Mouse (Mus musculus) MEL (cell line): ENCODE results near the gene Bicd2. TPM values are rescaled to one million over a fixed set of nuclear protein-coding genes. Genes with fewer than 3 reads are reported as not detected.

Experiments
- DNase-seq: peaks from one replicate; pipeline ENCODE4 v3.0.0; 2011; ENCODE audit warnings: low read depth, low spot score
- H3K27ac ChIP-seq: 2 replicates; pipeline ENCODE4 v1.5.1; 2012; ENCODE audit warnings: low read depth, mild to moderate bottlenecking, control low read depth, low read length, moderate library complexity; ENCODE audit not compliant: control insufficient read depth
- H3K27me3 ChIP-seq, 2 experiments: fragments of 150-350 bp in 1 of 2; sonication (generic) in 1 of 2; 2 replicates each; pipeline ENCODE4 v1.6.1; 2012; ENCODE audit warnings: low read length in 2 of 2, mild to moderate bottlenecking in 2 of 2, improper control_type of control experiment in 1 of 2, moderate library complexity in 1 of 2; ENCODE audit not compliant: insufficient read depth in 2 of 2, control insufficient read depth in 1 of 2
- H3K36me3 ChIP-seq, 2 experiments: 2 replicates each; pipeline ENCODE4 v1.6.1; 2012 to 2014; ENCODE audit warnings: low read length in 2 of 2, improper control_type of control experiment in 1 of 2, inconsistent platforms in 1 of 2, mild to moderate bottlenecking in 1 of 2; ENCODE audit not compliant: insufficient read depth in 2 of 2, control insufficient read depth in 1 of 2
- H3K4me1 ChIP-seq, 2 experiments: fragments of 150-350 bp in 1 of 2; sonication (generic) in 1 of 2; 2 replicates each; pipeline ENCODE4 v1.6.1; 2012; ENCODE audit warnings: low read length in 2 of 2, improper control_type of control experiment in 1 of 2, mild to moderate bottlenecking in 1 of 2; ENCODE audit not compliant: insufficient read depth in 2 of 2, control insufficient read depth in 1 of 2
- H3K4me3 ChIP-seq, 2 experiments: fragments of 150-350 bp in 1 of 2; sonication (generic) in 1 of 2; 2 replicates each; pipeline ENCODE4 v1.5.1; 2012; ENCODE audit warnings: low read depth in 2 of 2, low read length in 2 of 2, mild to moderate bottlenecking in 2 of 2, moderate library complexity in 2 of 2, control low read depth in 1 of 2, improper control_type of control experiment in 1 of 2; ENCODE audit not compliant: control insufficient read depth in 1 of 2, insufficient read depth in 1 of 2
- H3K79me2 ChIP-seq: 2 replicates; pipeline ENCODE4 v1.6.1; 2012; ENCODE audit warnings: mild to moderate bottlenecking, low read length, moderate library complexity; ENCODE audit not compliant: control insufficient read depth, poor library complexity, insufficient read depth
- H3K9ac ChIP-seq: 2 replicates; pipeline ENCODE4 v1.6.1; 2012; ENCODE audit warnings: low read depth, mild to moderate bottlenecking, control low read depth, low read length, moderate library complexity; ENCODE audit not compliant: control insufficient read depth, poor library complexity, severe bottlenecking
- H3K9me3 ChIP-seq: fragments of 150-350 bp; sonication (generic); replicated peaks from 2 replicates; pipeline ENCODE4 v1.6.1; 2012; ENCODE audit warnings: mild to moderate bottlenecking, low read length, improper control_type of control experiment, moderate library complexity; ENCODE audit not compliant: insufficient read depth
- CHD1 ChIP-seq: IDR thresholded peaks from 2 replicates; pipeline ENCODE4 v1.6.1; 2012; ENCODE audit warnings: low read depth, mild to moderate bottlenecking, inconsistent platforms, low read length, improper control_type of control experiment
- CTCF ChIP-seq, 3 experiments: IDR thresholded peaks in 2 of 3; conservative IDR thresholded peaks in 1 of 3; 2 replicates each; pipeline ENCODE4 v1.5.1; 2011 to 2012; ENCODE audit warnings: low read length in 3 of 3, low read depth in 2 of 3, mild to moderate bottlenecking in 2 of 3, improper control_type of control experiment in 1 of 3, inconsistent platforms in 1 of 3, mixed read lengths in 1 of 3, moderate library complexity in 1 of 3; ENCODE audit not compliant: control insufficient read depth in 1 of 3, insufficient read depth in 1 of 3, poor library complexity in 1 of 3, severe bottlenecking in 1 of 3
- E2F4 ChIP-seq: IDR thresholded peaks from 2 replicates; pipeline ENCODE4 v1.6.1; 2011; ENCODE audit warnings: low read depth, low read length, improper control_type of control experiment, borderline replicate concordance
- ELF1 ChIP-seq: IDR thresholded peaks from 2 replicates; pipeline ENCODE4 v1.6.1; 2014; ENCODE audit warnings: low read depth, mild to moderate bottlenecking, inconsistent platforms, low read length, improper control_type of control experiment, moderate library complexity
- ETS1 ChIP-seq: IDR thresholded peaks from 2 replicates; pipeline ENCODE4 v1.6.1; 2012; ENCODE audit warnings: low read depth, mild to moderate bottlenecking, inconsistent platforms, low read length, improper control_type of control experiment, moderate library complexity
- MEF2A ChIP-seq: IDR thresholded peaks from 2 replicates; pipeline ENCODE4 v1.6.1; 2014; ENCODE audit warnings: low read depth, mild to moderate bottlenecking, inconsistent platforms, low read length, improper control_type of control experiment; ENCODE audit not compliant: poor library complexity, insufficient replicate concordance, severe bottlenecking; ENCODE audit errors: extremely low read depth
- MXI1 ChIP-seq: IDR thresholded peaks from 2 replicates; pipeline ENCODE4 v1.6.1; 2011; ENCODE audit warnings: mild to moderate bottlenecking, low read depth, low read length, improper control_type of control experiment
- NELFE ChIP-seq: IDR thresholded peaks from 2 replicates; pipeline ENCODE4 v1.6.1; 2011; ENCODE audit warnings: low read depth, low read length, improper control_type of control experiment
- NRF1 ChIP-seq: IDR thresholded peaks from 2 replicates; pipeline ENCODE4 v1.6.1; 2014; ENCODE audit warnings: low read depth, mild to moderate bottlenecking, inconsistent platforms, low read length, improper control_type of control experiment, moderate library complexity; ENCODE audit not compliant: poor library complexity, insufficient read depth, severe bottlenecking
- RAD21 ChIP-seq: IDR thresholded peaks from 2 replicates; pipeline ENCODE4 v1.6.1; 2011; ENCODE audit warnings: mild to moderate bottlenecking, low read depth, low read length, improper control_type of control experiment
- SMC3 ChIP-seq: IDR thresholded peaks from 2 replicates; pipeline ENCODE4 v1.6.1; 2011; ENCODE audit warnings: low read depth, low read length, improper control_type of control experiment
- TAL1 ChIP-seq: IDR thresholded peaks from 2 replicates; pipeline ENCODE4 v1.6.1; 2012; ENCODE audit warnings: mild to moderate bottlenecking, inconsistent platforms, low read length, moderate library complexity, mixed read lengths
- TBP ChIP-seq: IDR thresholded peaks from 2 replicates; pipeline ENCODE4 v1.8.0; 2011; ENCODE audit warnings: low read depth, low read length, improper control_type of control experiment
- USF1 ChIP-seq: IDR thresholded peaks from 2 replicates; pipeline ENCODE4 v1.6.1; 2014; ENCODE audit warnings: low read depth, mild to moderate bottlenecking, inconsistent platforms, low read length, improper control_type of control experiment, moderate library complexity
- ZC3H11A ChIP-seq: IDR thresholded peaks from 2 replicates; pipeline ENCODE4 v1.6.1; 2012; ENCODE audit warnings: low read depth, mild to moderate bottlenecking, inconsistent platforms, low read length, improper control_type of control experiment
- ZKSCAN1 ChIP-seq: IDR thresholded peaks from 2 replicates; pipeline ENCODE4 v1.6.1; 2012; ENCODE audit warnings: low read depth, mild to moderate bottlenecking, inconsistent platforms, low read length, improper control_type of control experiment, moderate library complexity
- ZMIZ1 ChIP-seq: IDR thresholded peaks from 2 replicates; pipeline ENCODE4 v1.6.1; 2012; ENCODE audit warnings: low read depth, mild to moderate bottlenecking, inconsistent platforms, low read length, improper control_type of control experiment, moderate library complexity
- ZNF384 ChIP-seq: IDR thresholded peaks from 2 replicates; pipeline ENCODE4 v1.6.1; 2012; ENCODE audit warnings: low read depth, mild to moderate bottlenecking, inconsistent platforms, low read length, improper control_type of control experiment
- polyA plus RNA-seq, 2 experiments: library from polyadenylated mRNA; stranded (reverse) in 1 of 2; unstranded in 1 of 2; fragments of >175 nt in 1 of 2; fragments of >200 nt in 1 of 2; gene quantifications; 2 replicates each; pipeline versions ENCODE4 v1.2.1 to v1.2.4; 2012; ENCODE audit warnings: low replicate concordance in 2 of 2, low read depth in 1 of 2; ENCODE audit not compliant: insufficient read length in 2 of 2, insufficient read depth in 1 of 2, missing spikeins in 1 of 2
- total RNA-seq: library from RNA; depleted of rRNA; stranded (reverse); fragments of 300-350 nt; gene quantifications from 2 replicates; pipeline ENCODE4 v1.2.3, GENCODE M21; 2012

The Bicd2 gene
- total and polyA plus RNA-seq, 3 experiments: 21.8 to 22.6 TPM; not detected in 1

- DNase-seq: peak; percentile 36
- H3K79me2 ChIP-seq: no peaks in the 10 kb centered on the region
- no peaks in the 10 kb centered on the region for H3K9me3 ChIP-seq
- H3K36me3 ChIP-seq: no peaks in the 10 kb centered on the region
- no peaks in the 10 kb centered on the region for H3K27me3 ChIP-seq
- no peak overlapping the region for H3K9ac ChIP-seq
- no peak overlapping the region for H3K4me3 ChIP-seq
- H3K27ac ChIP-seq: no peak overlapping the region
- H3K4me1 ChIP-seq: no peaks in the 10 kb centered on the region
- TF ChIP-seq SMC3 (peak; percentile 52), E2F4 (no peak), ZC3H11A (peak; percentile 39), CTCF (IDR thresholded peaks at IDR 0.05 in 2 of 3, conservative IDR thresholded peaks at IDR 0.05 in 1 of 3; ENCODE audit: control insufficient read depth in 1 of 3, insufficient read depth in 1 of 3, low read depth in 2 of 3, low read length in 3 of 3, poor library complexity in 1 of 3, severe bottlenecking in 1 of 3) (peak; percentile 12 to 59 (median 58); a peak in 5 of 6 replicates), ZNF384 (no peak), ZMIZ1 (no peak), RAD21 (peak; percentile 58)
- TF ChIP-seq, all 39 proteins: peak for 4
Measured at GRCm38 (mm10) chr13:49400139-49400538, 58.8 kb downstream of the Bicd2 start.

GRCm38 (mm10) chr13:49402628-49403027 lies 61.2 kb downstream of the Bicd2 start:
- Histone ChIP-seq H3K4me1 (no peaks in the 10 kb centered on the region), H3K27ac (no peak overlapping the region), H3K27me3 (no peaks in the 10 kb centered on the region), H3K9me3 (no peaks in the 10 kb centered on the region), H3K9ac (no peak overlapping the region), H3K36me3 (no peaks in the 10 kb centered on the region), H3K79me2 (no peaks in the 10 kb centered on the region), H3K4me3 (no peak overlapping the region)
- TF ChIP-seq USF1 (no peak), NRF1 (no peak), TBP (no peak), NELFE (no peak), MEF2A (no peak), CHD1 (no peak), ELF1 (no peak), ETS1 (no peak), ZKSCAN1 (no peak), TAL1 (no peak), MXI1 (no peak)
- DNase-seq: no peak
